Mouse (Mus musculus) left cerebral cortex, postnatal 10 days (tissue): Measurements from ENCODE around the gene Pla2g2e. TPM values are rescaled to one million over a fixed set of nuclear protein-coding genes. Genes with fewer than 3 reads are reported as not detected.
"Not testable (repeated sequence)": the region's sequence is repeated elsewhere in the genome, so short reads cannot be mapped to it uniquely, and the experiment has no call there.

ENCODE experiments used
- DNase-seq, 2 experiments: peaks; one replicate each; pipeline ENCODE4 v3.0.0; 2021 to 2022; ENCODE audit warnings: low spot score in 2 of 2, mixed read lengths in 1 of 2; ENCODE audit errors: extremely low spot score in 1 of 2
- intact Hi-C: fragments of 180-260 bp; cut with DNase I; formaldehyde crosslinking; loops from one replicate; pipeline ENCODE4 v1.15.1; 2025
- total RNA-seq, 2 experiments: library from RNA; stranded (reverse); gene quantifications; 2 replicates each; pipeline ENCODE4 v1.2.3; 2021

The Pla2g2e gene
- not detected for total RNA-seq

DNA sequence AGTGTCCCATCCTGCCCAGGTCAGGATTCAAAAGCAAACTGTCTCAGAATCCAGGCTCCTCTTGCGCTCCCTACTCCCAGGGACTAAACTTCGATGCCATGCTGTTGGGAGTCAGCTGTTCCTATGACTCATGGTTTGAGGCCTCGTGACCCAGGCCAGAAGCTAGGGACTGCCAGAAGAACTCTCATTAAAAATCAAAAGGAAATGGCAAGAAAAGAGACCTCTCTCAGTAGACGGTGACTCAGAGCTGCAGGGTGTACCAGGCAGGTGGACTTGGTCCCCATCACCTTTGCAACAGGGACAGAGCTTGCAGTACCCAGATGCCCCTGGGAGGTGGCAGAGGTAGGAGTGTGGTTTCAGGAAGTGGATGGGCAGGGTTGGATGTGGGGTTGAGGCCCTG is at the start of gene Pla2g2e:
Gene Pla2g2e, plus strand, starts transcription at position 212 of the 400 bp plus-strand sequence.
- DNase-seq, result no peak
- intact Hi-C loops, result no loop called here

DNA sequence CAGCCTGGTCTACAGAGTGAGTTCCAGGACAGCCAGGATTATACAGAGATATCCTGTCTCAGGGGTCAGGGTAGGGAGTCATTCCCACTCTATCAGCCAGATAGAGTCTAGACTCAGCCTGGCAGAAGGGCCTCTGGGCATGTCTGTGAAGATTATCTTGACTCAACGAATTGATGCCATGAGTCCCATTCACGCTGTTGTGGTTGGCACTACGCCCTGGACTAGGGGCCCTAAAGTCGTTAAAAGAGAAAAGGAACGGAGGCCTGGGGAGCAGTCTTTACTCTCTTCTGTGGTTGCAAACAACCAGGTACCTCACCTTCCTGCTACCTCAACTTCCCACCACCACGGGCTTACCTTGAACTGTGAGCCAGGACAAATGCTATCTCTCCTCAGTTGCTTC is 37.9 kb upstream of the Pla2g2e start:
- no peak for DNase-seq
- intact Hi-C loops, result no loop called here

GRCm38 (mm10) chr4:138840726-138841125 is 37.0 kb upstream of the Pla2g2e start:
- intact Hi-C loops, result no loop called here
- no peak for DNase-seq

DNA sequence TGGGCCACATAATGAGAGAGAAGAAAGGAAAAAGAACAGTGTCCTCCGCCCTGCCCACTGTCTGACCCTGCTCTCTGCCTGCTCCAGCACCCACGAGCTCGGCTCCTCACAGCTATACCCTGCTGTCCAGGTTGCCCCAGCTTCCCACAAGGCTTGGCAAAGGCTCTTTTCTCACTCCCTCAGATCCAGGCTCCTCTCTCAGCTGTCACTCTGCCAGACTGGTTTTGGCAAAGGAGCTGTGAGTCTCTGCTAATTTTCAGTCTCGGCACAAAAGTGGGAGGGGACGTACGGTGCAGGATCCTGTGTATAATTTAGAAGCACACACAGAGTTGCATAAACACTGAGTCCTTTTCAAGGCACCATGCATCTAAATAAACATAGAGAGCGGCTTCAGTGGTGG is 36.4 kb upstream of the Pla2g2e start:
- intact Hi-C loops, result no loop called here
- DNase-seq, result peak; percentile 80 to 88

DNA sequence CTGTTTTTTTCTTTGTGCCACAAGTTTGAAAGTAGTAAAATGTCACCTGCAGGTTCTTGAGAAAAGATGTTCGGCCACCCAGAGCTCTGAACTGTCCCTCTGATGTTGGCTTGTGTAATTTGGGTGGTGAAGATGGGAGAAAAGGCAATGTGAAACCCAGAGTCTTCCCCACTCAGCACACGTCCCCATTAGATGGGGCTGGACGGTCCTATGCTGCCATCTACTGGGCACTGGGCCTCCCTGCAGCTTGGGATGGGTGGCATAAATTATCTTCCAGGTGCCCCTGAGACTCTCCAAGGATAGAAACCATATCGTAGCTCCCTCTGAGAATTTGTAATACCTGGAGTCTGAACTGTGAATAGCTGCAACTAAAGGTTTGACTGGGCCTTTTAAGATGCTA is 26.3 kb upstream of the Pla2g2e start:
- DNase-seq, result peak; percentile 73 to 79
- intact Hi-C loops, result loop anchor here (1.0 to 10.0 kb wide), 5 partner anchors 102 to 537 kb away; no protein-coding TSS in a partner anchor

DNA sequence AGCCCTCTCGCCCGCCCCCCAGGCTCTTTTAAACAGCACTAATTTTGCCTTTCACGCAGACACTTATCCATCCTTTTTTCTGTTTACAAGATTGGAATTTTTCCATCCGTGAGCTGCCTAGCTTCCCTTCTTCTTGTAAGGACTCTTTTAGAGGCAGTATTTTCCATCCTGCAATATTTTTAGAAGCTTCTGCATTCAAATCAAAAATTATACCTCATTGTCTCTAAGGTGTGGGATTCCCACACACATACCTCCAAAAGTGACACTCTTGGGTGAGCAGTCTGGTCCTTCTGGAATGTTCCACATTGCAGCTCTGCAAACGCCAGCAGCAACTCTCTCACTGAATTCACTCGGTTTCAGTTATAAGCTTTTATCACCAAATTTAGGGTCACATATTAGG is 24.8 kb upstream of the Pla2g2e start:
- no peak for DNase-seq
- intact Hi-C loops, result loop anchor here (5.0 to 10.0 kb wide), 3 partner anchors 146 to 538 kb away; no protein-coding TSS in a partner anchor

DNA sequence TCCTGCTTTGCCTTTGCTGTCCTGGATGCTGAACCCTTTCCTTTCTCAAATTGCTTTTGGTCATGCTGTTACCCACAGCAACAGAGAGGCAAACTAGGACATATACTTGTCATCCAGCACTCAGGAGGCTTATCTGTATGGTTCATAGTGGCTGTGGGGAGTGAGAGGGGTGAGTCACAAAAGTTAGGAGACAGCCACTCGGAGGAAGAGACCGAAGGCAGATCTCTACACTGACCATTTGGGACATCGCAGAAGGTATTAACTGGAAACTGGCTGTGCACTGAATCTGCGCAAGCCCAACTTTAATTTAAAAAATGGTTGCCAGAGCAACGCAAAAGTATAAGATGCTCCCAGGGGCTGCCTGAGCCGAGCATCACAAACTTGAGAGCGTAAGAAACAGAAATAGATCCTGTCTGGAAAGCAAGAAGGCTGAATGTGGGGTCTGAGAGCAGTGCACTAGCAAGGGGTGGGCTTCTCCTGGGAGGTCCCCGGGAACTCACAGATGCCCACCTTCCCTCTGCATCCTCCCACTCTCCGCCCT is 22.6 kb upstream of the Pla2g2e start:
- DNase-seq, result peak in 1 of 2 experiments; percentile 55

DNA sequence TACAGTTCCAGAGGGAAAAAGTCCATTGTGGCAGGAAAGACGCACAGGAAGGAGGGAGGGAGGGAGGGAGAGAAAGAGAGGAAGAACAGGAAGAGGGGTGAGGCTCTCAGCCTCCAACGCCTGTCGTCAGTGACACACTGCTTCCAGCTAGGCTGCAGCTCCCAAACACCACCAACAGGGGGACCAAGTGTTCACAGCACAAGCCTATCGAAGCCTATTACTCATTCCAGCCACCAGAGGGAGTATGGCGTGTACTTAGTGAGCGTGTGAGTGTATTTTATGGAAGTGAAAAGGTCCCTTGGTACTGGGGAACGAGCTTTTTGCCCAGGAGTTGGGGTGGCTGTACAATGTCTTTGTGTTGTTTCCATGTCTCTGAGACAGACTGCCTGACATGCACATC is 21.3 kb upstream of the Pla2g2e start:
- intact Hi-C loops, result loop anchor here (10.0 kb wide), 2 partner anchors 302 to 542 kb away; no protein-coding TSS in a partner anchor
- DNase-seq, result peak; percentile 66 to 83

More for the DNA sequence above, 22.6 kb upstream of the Pla2g2e start:
- intact Hi-C loops, result loop anchor here (10.0 kb wide), 2 partner anchors 300 to 540 kb away; no protein-coding TSS in a partner anchor

DNA sequence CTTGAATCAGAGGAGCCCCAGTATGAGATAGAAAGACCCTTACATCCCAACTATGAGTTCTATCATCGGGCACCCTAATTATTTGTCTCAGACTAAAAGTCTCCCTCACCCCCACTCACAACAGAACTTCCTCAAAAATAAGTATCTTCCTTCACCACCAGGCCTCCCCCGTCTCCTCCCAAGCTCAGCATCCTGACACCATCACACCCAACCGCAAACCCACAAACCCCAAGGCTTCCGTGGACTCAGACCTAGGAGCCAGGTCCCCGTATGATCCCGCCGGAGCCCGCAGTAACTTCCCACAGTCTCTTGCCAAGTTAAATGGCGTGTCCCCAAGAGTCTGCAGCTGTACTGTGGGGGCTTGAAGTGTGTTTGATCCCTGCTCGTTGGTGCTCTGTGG is 20.2 kb upstream of the Pla2g2e start:
- intact Hi-C loops, result loop anchor here (10.0 kb wide), 2 partner anchors 303 to 543 kb away; no protein-coding TSS in a partner anchor

GRCm38 (mm10) chr4:138858446-138858845 is 19.3 kb upstream of the Pla2g2e start:
- intact Hi-C loops, result loop anchor here (10.0 kb wide), 2 partner anchors 304 to 544 kb away; no protein-coding TSS in a partner anchor
- no peak for DNase-seq

More for the DNA sequence above, 20.2 kb upstream of the Pla2g2e start:
- no peak for DNase-seq

DNA sequence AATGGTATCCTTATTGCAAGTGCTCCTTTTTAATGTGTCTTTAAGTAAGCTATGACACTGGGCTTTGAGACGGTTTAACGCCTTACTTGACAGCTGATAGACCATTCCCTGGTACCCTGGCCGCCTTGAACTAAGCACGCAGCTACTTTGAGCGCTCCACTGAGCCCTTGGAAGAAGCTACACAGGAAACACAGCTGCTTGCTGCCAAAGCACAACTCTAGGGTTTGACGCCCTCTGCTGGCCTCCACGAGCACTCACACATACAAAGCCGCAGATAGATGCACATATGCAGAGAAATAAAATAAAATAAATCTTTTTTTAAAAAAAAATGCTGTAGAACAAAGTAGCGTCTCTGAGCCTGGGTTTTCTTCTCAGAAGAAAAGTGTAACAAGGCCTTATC is 18.5 kb upstream of the Pla2g2e start:
- DNase-seq, result peak in 1 of 2 experiments; percentile 66
- intact Hi-C loops, result loop anchor here (10.0 kb wide), 2 partner anchors 304 to 544 kb away; no protein-coding TSS in a partner anchor

- peak; percentile 67 to 88 for DNase-seq
- intact Hi-C loops, result loop anchor here (10.0 kb wide), 2 partner anchors 305 to 545 kb away; no protein-coding TSS in a partner anchor
Observed at GRCm38 (mm10) chr4:138859728-138860127, 18.0 kb upstream of the Pla2g2e start.

DNA sequence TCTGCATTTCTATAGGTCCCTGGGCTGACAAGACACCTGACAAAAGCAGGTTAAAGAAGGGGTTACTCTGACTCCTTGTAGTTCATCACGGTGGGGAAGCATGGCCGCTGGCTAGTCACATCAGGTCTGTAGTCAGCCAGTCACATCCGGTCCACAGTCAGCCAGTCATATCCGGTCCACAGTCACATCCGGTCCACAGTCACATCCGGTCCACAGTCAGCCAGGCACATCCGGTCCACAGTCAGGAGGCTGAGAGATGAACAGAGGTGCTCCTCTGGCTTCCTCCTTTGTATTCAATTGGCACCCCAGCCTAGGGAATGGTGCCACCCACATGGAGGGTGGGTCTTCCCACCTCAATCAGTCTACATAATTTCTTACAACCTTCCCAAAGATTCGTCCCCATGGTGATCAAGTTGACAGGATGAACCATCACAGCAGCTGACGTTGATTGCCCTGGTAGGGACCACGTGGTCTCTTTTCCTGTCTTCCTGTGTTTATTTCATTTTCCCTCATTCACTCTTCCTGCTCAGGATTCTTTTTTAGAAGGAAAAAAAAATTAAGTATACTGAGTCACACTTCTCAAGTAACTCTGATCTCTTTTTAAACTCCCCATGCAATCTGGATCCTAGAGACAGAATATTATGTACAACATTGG is 14.3 kb upstream of the Pla2g2e start, which contains the start of gene Pla2g5:
Gene Pla2g5, minus strand, starts transcription at position 139 of the 655 bp plus-strand sequence.
- intact Hi-C loops, result no loop called here
- peak in 1 of 2 experiments; percentile 47 for DNase-seq

GRCm38 (mm10) chr4:138865092-138865491 is 12.7 kb upstream of the Pla2g2e start:
- intact Hi-C loops, result no loop called here
- DNase-seq, result peak in 1 of 2 experiments; percentile 15

- intact Hi-C loops, result loop anchor here (1.0 kb wide), 1 partner anchor 18 kb away; no protein-coding TSS in a partner anchor
Observed at GRCm38 (mm10) chr4:138865991-138866390, 11.8 kb upstream of the Pla2g2e start.

GRCm38 (mm10) chr4:138866413-138866812 is 11.3 kb upstream of the Pla2g2e start:
- intact Hi-C loops, result loop anchor here (1.0 kb wide), 1 partner anchor 18 kb away; no protein-coding TSS in a partner anchor
- DNase-seq, result peak; percentile 67 to 76

More at GRCm38 (mm10) chr4:138865991-138866390, 11.8 kb upstream of the Pla2g2e start:
- peak in 1 of 2 experiments; percentile 16 for DNase-seq

DNA sequence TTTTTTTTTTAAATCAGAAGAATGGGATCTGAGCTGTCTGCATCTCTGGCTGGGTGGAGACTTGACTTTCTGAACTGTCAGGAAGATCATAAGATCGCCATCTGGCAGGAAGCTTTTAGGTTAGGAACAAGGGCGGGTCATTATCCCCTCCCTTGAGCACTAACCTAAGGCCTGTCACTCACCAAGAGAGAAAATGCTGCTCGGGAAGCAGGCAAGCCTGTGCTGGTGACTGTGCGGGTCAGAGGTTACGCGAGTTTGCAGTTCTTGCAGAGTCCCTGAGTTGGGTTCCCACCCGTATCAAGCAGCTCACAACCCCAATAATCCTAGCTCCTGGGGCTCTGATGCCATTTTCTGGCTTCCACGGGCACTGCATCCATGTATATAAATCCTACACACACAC is 9.1 kb upstream of the Pla2g2e start:
- no peak for DNase-seq
- intact Hi-C loops, result no loop called here

GRCm38 (mm10) chr4:138873864-138874263 is 3.9 kb upstream of the Pla2g2e start, which contains the start of gene Gm13030:
TSS of gene Gm13030 (minus strand) at chr4:138873964.
- no peak for DNase-seq
- intact Hi-C loops, result no loop called here

- DNase-seq, intact Hi-C loops: not testable (repeated sequence)
Observed at GRCm38 (mm10) chr4:138875275-138875674, 2.5 kb upstream of the Pla2g2e start.
